Mouse (Mus musculus) 416B (cell line): ENCODE data around the gene Tmbim1.
A peak's percentile ranks its signal among the peaks of the same experiment; 100 is the strongest.

Source experiments
- DNase-seq: peaks from one replicate; pipeline ENCODE4 v3.0.0; 2011; ENCODE audit warnings: low read depth

Gene Tmbim1

GRCm38 (mm10) chr1:74277883-74278537 is 27.4 kb downstream of the Tmbim1 start:
- no peak for DNase-seq

- DNase-seq, result no peak
Measured at GRCm38 (mm10) chr1:74277041-74277440, 28.4 kb downstream of the Tmbim1 start.

GRCm38 (mm10) chr1:74275015-74275414 is 30.4 kb downstream of the Tmbim1 start:
- DNase-seq, result no peak

- no peak for DNase-seq
Measured at GRCm38 (mm10) chr1:74271659-74272058, 33.8 kb downstream of the Tmbim1 start.

GRCm38 (mm10) chr1:74268750-74269149 is 36.7 kb downstream of the Tmbim1 start:
- DNase-seq, result peak; percentile 70

- DNase-seq, result peak; percentile 52
Measured at GRCm38 (mm10) chr1:74262510-74262909, 42.9 kb downstream of the Tmbim1 start.

- DNase-seq, result no peak
Measured at GRCm38 (mm10) chr1:74256782-74257181, 48.6 kb downstream of the Tmbim1 start.

GRCm38 (mm10) chr1:74255704-74256345 is 49.6 kb downstream of the Tmbim1 start:
- DNase-seq, result no peak

- peak; percentile 70 for DNase-seq
Measured at GRCm38 (mm10) chr1:74250096-74250495, 55.3 kb downstream of the Tmbim1 start.

GRCm38 (mm10) chr1:74249331-74249980 is 56.0 kb downstream of the Tmbim1 start:
- no peak for DNase-seq

- peak; percentile 96 for DNase-seq
Measured at GRCm38 (mm10) chr1:74248799-74249198, 56.6 kb downstream of the Tmbim1 start.

GRCm38 (mm10) chr1:74245525-74245924 is 59.9 kb downstream of the Tmbim1 start:
- DNase-seq, result no peak

- peak; percentile 45 for DNase-seq
Measured at GRCm38 (mm10) chr1:74240832-74241231, 64.6 kb downstream of the Tmbim1 start.

- no peak for DNase-seq
Measured at GRCm38 (mm10) chr1:74240311-74240710, 65.1 kb downstream of the Tmbim1 start.

GRCm38 (mm10) chr1:74239618-74240017 is 65.8 kb downstream of the Tmbim1 start:
- peak; percentile 55 for DNase-seq

- DNase-seq, result no peak
Measured at GRCm38 (mm10) chr1:74239162-74239561, 66.3 kb downstream of the Tmbim1 start.
